In the genomic region with DNA sequence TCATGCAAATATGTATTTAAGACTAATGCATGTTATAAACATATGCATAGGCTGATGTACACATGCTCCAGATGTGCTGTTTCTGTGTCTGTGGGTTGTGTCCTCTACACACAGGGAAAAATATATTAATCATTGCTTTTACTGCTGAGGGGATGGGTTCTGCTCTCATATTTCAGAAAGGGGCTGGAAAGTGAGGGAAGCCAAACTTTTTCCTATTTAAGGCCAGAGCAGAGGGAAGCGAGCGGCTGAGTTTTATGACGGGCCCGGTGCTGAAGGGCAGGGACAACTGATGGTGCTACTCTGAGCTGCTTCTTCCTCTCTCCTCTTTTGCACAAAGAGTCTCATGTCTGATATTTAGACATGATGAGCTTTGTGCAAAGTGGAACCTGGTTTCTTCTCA, we compare ENCODE assay signal across 8 mouse cellular contexts. TPM values are rescaled to one million over a fixed set of nuclear protein-coding genes. Genes with fewer than 3 reads are reported as not detected.
DNase-seq lines count a peak whose midpoint lies in the region; ATAC-seq lines count a peak whose summit lies in the region.

Col3a1 (plus strand) TSS at position 151 of the 400 bp plus-strand sequence.

- peak within 1 kb of the TSS; percentile 53 for H3K4me3 ChIP-seq in embryonic facial prominence, embryonic 13.5 days
- H3K4me3 ChIP-seq in heart, embryonic 12.5 days = peak within 1 kb of the TSS; percentile 46
- H3K4me3 ChIP-seq in kidney, embryonic 15.5 days (replicated peaks) = peak within 1 kb of the TSS; percentile 48
- H3K4me3 ChIP-seq in stomach, embryonic 16.5 days (replicated peaks; ENCODE audit: low read length) = peak within 1 kb of the TSS; percentile 63

- peak within 1 kb of the TSS; percentile 99 for H3K27ac ChIP-seq in embryonic facial prominence, embryonic 13.5 days
- H3K27ac ChIP-seq in heart, embryonic 12.5 days (ENCODE audit: poor library complexity, severe bottlenecking) = peak within 1 kb of the TSS; percentile 92
- H3K27ac ChIP-seq in kidney, embryonic 15.5 days = peak within 1 kb of the TSS; percentile 90
- H3K27ac ChIP-seq in stomach, embryonic 16.5 days (ENCODE audit: low read length) = peak within 1 kb of the TSS; percentile 96

- H3K9me3 ChIP-seq in embryonic facial prominence, embryonic 13.5 days = no peaks in the 10 kb centered on the region
- H3K9me3 ChIP-seq in heart, embryonic 12.5 days (replicated peaks) = no peaks in the 10 kb centered on the region
- H3K9me3 ChIP-seq in kidney, embryonic 15.5 days (replicated peaks) = no peaks in the 10 kb centered on the region
- no peaks in the 10 kb centered on the region for H3K9me3 ChIP-seq in stomach, embryonic 16.5 days (replicated peaks; ENCODE audit: control insufficient read depth, low read length)

- WGBS in embryonic facial prominence, embryonic 13.5 days = 8% methylated on average over 4 of the region's 4 CpGs
- WGBS in heart, embryonic 12.5 days = 36% methylated on average over 4 of the region's 4 CpGs
- 25% methylated on average over 4 of the region's 4 CpGs for WGBS in kidney, embryonic 15.5 days
- 40% methylated on average over 4 of the region's 4 CpGs for WGBS in stomach, embryonic 16.5 days

- no peaks in the 10 kb centered on the region for H3K27me3 ChIP-seq in embryonic facial prominence, embryonic 13.5 days
- no peaks in the 10 kb centered on the region for H3K27me3 ChIP-seq in heart, embryonic 12.5 days (replicated peaks)
- H3K27me3 ChIP-seq in kidney, embryonic 15.5 days = no peaks in the 10 kb centered on the region
- no peaks in the 10 kb centered on the region for H3K27me3 ChIP-seq in stomach, embryonic 16.5 days (ENCODE audit: control insufficient read depth, insufficient read depth, low read length)

- H3K4me2 ChIP-seq in embryonic facial prominence, embryonic 13.5 days = peak within 1 kb of the TSS; percentile 65
- H3K4me2 ChIP-seq in heart, embryonic 12.5 days = peak within 1 kb of the TSS; percentile 49
- H3K4me2 ChIP-seq in kidney, embryonic 15.5 days = peak within 1 kb of the TSS; percentile 3; the same call in 1 of the 2 replicates
- H3K4me2 ChIP-seq in stomach, embryonic 16.5 days (ENCODE audit: low read depth, low read length) = peak within 1 kb of the TSS; percentile 36

- H3K9ac ChIP-seq in embryonic facial prominence, embryonic 13.5 days = peak within 1 kb of the TSS; percentile 82
- H3K9ac ChIP-seq in heart, embryonic 12.5 days = peak within 1 kb of the TSS; percentile 62; the same call in 1 of the 2 replicates
- H3K9ac ChIP-seq in kidney, embryonic 15.5 days = peak within 1 kb of the TSS; percentile 31; the same call in 1 of the 2 replicates
- peak within 1 kb of the TSS; percentile 80 for H3K9ac ChIP-seq in stomach, embryonic 16.5 days (ENCODE audit: low read length)

- peak in 1 of 2 experiments; percentile 25 for DNase-seq in adrenal gland, adult 18-20 months (ENCODE audit: low spot score in 2 of 2)
- peak; percentile 80 for DNase-seq in lung, postnatal 10 days
- DNase-seq in frontal cortex, postnatal 14 days (ENCODE audit: low spot score in 2 of 2) = no peak

- peaks cover 6% of the 10 kb centered on the region; the same call in 1 of the 2 replicates for H3K36me3 ChIP-seq in embryonic facial prominence, embryonic 13.5 days
- no peaks in the 10 kb centered on the region for H3K36me3 ChIP-seq in heart, embryonic 12.5 days
- no peaks in the 10 kb centered on the region for H3K36me3 ChIP-seq in kidney, embryonic 15.5 days
- H3K36me3 ChIP-seq in stomach, embryonic 16.5 days (ENCODE audit: control insufficient read depth, insufficient read depth, low read length) = no peaks in the 10 kb centered on the region

- H3K4me1 ChIP-seq in embryonic facial prominence, embryonic 13.5 days = peaks cover 13% of the 10 kb centered on the region
- H3K4me1 ChIP-seq in heart, embryonic 12.5 days (replicated peaks) = 0 out of 2 replicates have a peak, but pooled peaks cover 5% of the 10 kb centered on the region
- H3K4me1 ChIP-seq in kidney, embryonic 15.5 days = peaks cover 5% of the 10 kb centered on the region; the same call in 1 of the 2 replicates
- no peaks in the 10 kb centered on the region for H3K4me1 ChIP-seq in stomach, embryonic 16.5 days (ENCODE audit: control insufficient read depth, insufficient read depth, low read length)

- 0 out of 2 replicates have a peak, but pooled peaks have one; percentile 46 for ATAC-seq in embryonic facial prominence, embryonic 13.5 days (ENCODE audit: insufficient number of reproducible peaks, insufficient read depth, low FRiP score, low TSS enrichment, low read depth)
- ATAC-seq in heart, embryonic 12.5 days (ENCODE audit: insufficient number of reproducible peaks, low FRiP score) = peak; percentile 42; the same call in 1 of the 2 replicates
- peak; percentile 90 for ATAC-seq in kidney, embryonic 15.5 days (replicated peaks; ENCODE audit: low FRiP score)
- peak; percentile 82 for ATAC-seq in stomach, embryonic 16.5 days (ENCODE audit: insufficient read depth, low FRiP score)
- ATAC-seq in frontal cortex, adult (ENCODE audit: low TSS enrichment) = no peak

RNA-seq across cellular contexts. Expression of gene Col3a1, which starts in this region (rescaled TPM):
- 100 to 1,000 TPM in 1 of 2 experiments, 10 to 100 TPM in 1; 42.6 to 127 TPM for total RNA-seq in adrenal gland, adult 18-20 months (2021)
- 1,389 and 1,479 TPM in 2 replicates for polyA plus RNA-seq in embryonic facial prominence, embryonic 13.5 days (2015; fragmentation: Nextera tagmentation; extraction: Ambion mirVana)
- polyA plus RNA-seq in heart, embryonic 12.5 days (2016; fragmentation: Nextera tagmentation; extraction: Ambion mirVana) = 682 and 688 TPM in 2 replicates
- polyA plus RNA-seq in kidney, embryonic 15.5 days (2015; fragmentation: Nextera tagmentation; extraction: Ambion mirVana) = 868 and 1,221 TPM in 2 replicates
- 2,936 and 3,285 TPM in 2 replicates for polyA plus RNA-seq in stomach, embryonic 16.5 days (2015; fragmentation: Nextera tagmentation; extraction: Ambion mirVana)

Comparison
In these comparisons a context has a peak if more than half of its experiments do, and no peak if none do; other contexts are left out.
1. H3K4me2 ChIP-seq: peak in every context shown above with its lines; median percentile 65 in embryonic facial prominence, embryonic 13.5 days; 49 in heart, embryonic 12.5 days; 36 in stomach, embryonic 16.5 days; 3 in kidney, embryonic 15.5 days.
2. H3K9ac ChIP-seq: peak in every context shown above with its lines; median percentile 82 in embryonic facial prominence, embryonic 13.5 days; 80 in stomach, embryonic 16.5 days; 62 in heart, embryonic 12.5 days; 31 in kidney, embryonic 15.5 days.